Mouse (Mus musculus): ENCODE measurements around the gene Tmem110. TPM values are rescaled to one million over a fixed set of nuclear protein-coding genes. Genes with fewer than 3 reads are reported as not detected.

Tmem110 gene
- 25.3 and 25.5 TPM in 2 replicates for polyA plus RNA-seq (2016; fragmentation: Nextera tagmentation; extraction: Ambion mirVana)

- no peaks in the 10 kb centered on the region for H3K27me3 ChIP-seq (replicated peaks)
- peak within 1 kb of the TSS; percentile 80 for H3K9ac ChIP-seq
- peak within 1 kb of the TSS; percentile 86 for H3K4me2 ChIP-seq (replicated peaks)
- under 1% methylated on average over 68 of the region's 68 CpGs for WGBS
- peaks cover 19% of the 10 kb centered on the region for H3K4me1 ChIP-seq
- H3K36me3 ChIP-seq: no peaks in the 10 kb centered on the region
- H3K4me3 ChIP-seq: peak within 1 kb of the TSS; percentile 74
- H3K9me3 ChIP-seq: no peaks in the 10 kb centered on the region
- no peak within 1 kb of the TSS for H3K27ac ChIP-seq
- ATAC-seq (ENCODE audit: low FRiP score, low read depth): peak; percentile 94
Observed at GRCm38 (mm10) chr14:30825476-30826131, at the start of gene Tmem110. TSS of gene Tmem110 (plus strand) at chr14:30825590.

- H3K4me2 ChIP-seq (replicated peaks): no peak overlapping the region
- no peak for ATAC-seq (ENCODE audit: low FRiP score, low read depth)
- no peaks in the 10 kb centered on the region for H3K4me1 ChIP-seq
- WGBS: 95% methylated on average over 6 of the region's 6 CpGs
- no peak overlapping the region for H3K9ac ChIP-seq
- H3K9me3 ChIP-seq: no peaks in the 10 kb centered on the region
- no peak overlapping the region for H3K27ac ChIP-seq
- H3K27me3 ChIP-seq (replicated peaks): no peaks in the 10 kb centered on the region
- H3K4me3 ChIP-seq: no peak overlapping the region
- peaks cover 24% of the 10 kb centered on the region; the same call in 1 of the 2 replicates for H3K36me3 ChIP-seq
Observed at GRCm38 (mm10) chr14:30784614-30785013, 40.8 kb upstream of the Tmem110 start.

DNA sequence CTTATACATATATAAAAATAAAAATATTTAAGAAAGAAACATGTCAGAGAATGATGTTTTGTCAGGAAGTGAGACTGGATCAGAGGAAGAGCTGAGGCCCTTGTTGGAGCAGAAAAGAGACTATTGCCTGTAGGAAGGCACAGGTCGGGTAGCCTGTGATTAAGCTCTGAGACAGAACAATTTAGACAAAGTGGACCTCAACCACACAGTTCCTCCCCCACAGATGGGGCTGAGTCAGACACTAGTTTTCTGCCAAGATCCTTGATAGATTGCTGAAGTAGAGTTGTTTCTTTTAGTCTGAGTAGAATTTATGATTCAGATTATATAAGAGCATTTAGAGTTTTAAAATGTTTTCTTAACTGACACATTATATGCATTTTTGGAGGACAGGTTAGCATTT lies 35.9 kb upstream of the Tmem110 start:
- H3K4me3 ChIP-seq: no peak overlapping the region
- no peak overlapping the region for H3K27ac ChIP-seq
- no peaks in the 10 kb centered on the region for H3K4me1 ChIP-seq
- H3K36me3 ChIP-seq: peaks cover 28% of the 10 kb centered on the region; the same call in 1 of the 2 replicates
- H3K27me3 ChIP-seq (replicated peaks): no peaks in the 10 kb centered on the region
- no peak overlapping the region for H3K9ac ChIP-seq
- 67% methylated on average over 1 of the region's 1 CpGs for WGBS
- ATAC-seq (ENCODE audit: low FRiP score, low read depth): no peak
- H3K9me3 ChIP-seq: no peaks in the 10 kb centered on the region
- H3K4me2 ChIP-seq (replicated peaks): no peak overlapping the region

DNA sequence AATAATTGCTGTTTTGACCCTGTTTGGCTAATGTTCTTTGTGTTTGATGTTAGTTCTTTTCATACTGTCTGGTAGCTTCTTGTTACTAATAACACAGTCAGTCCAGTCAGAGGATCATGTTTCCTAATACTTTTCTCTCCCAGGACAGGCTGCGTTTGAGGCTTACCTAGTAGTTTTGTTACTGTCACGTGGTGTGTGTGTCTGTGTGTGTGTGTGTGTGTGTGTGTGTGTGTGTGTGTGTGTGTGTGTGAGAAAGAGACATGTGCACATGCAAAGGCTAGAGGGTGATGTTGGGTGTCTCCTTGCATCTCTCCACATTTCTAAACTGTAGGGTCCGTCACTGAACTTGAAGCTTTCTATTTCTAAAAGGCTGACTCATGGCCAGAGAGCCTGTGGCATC lies 32.5 kb upstream of the Tmem110 start:
- peaks cover 22% of the 10 kb centered on the region for H3K36me3 ChIP-seq
- H3K4me1 ChIP-seq: no peaks in the 10 kb centered on the region
- no peak overlapping the region for H3K4me2 ChIP-seq (replicated peaks)
- no peaks in the 10 kb centered on the region for H3K27me3 ChIP-seq (replicated peaks)
- no peak overlapping the region for H3K9ac ChIP-seq
- no peak for ATAC-seq (ENCODE audit: low FRiP score, low read depth)
- H3K27ac ChIP-seq: no peak overlapping the region
- H3K9me3 ChIP-seq: no peaks in the 10 kb centered on the region
- H3K4me3 ChIP-seq: no peak overlapping the region
- WGBS: 94% methylated on average over 3 of the region's 3 CpGs

GRCm38 (mm10) chr14:30801756-30802155 lies 23.6 kb upstream of the Tmem110 start:
- no peaks in the 10 kb centered on the region for H3K4me1 ChIP-seq
- peaks cover 19% of the 10 kb centered on the region for H3K36me3 ChIP-seq
- ATAC-seq (ENCODE audit: low FRiP score, low read depth): no peak
- WGBS: 94% methylated on average over 2 of the region's 2 CpGs
- no peaks in the 10 kb centered on the region for H3K27me3 ChIP-seq (replicated peaks)
- no peak overlapping the region for H3K27ac ChIP-seq
- H3K9me3 ChIP-seq: no peaks in the 10 kb centered on the region
- no peak overlapping the region for H3K4me2 ChIP-seq (replicated peaks)
- no peak overlapping the region for H3K4me3 ChIP-seq
- H3K9ac ChIP-seq: no peak overlapping the region

- ATAC-seq (ENCODE audit: low FRiP score, low read depth): no peak
Observed at GRCm38 (mm10) chr14:30821136-30821535, 4.3 kb upstream of the Tmem110 start.

GRCm38 (mm10) chr14:30824456-30824995 lies 864 bp upstream of the Tmem110 start:
- ATAC-seq (ENCODE audit: low FRiP score, low read depth): no peak
- H3K27ac ChIP-seq: no peak overlapping the region
- H3K9me3 ChIP-seq: no peaks in the 10 kb centered on the region
- no peaks in the 10 kb centered on the region for H3K27me3 ChIP-seq (replicated peaks)
- no peak overlapping the region for H3K4me3 ChIP-seq
- H3K4me2 ChIP-seq (replicated peaks): no peak overlapping the region
- peaks cover 19% of the 10 kb centered on the region for H3K4me1 ChIP-seq
- no peak overlapping the region for H3K9ac ChIP-seq
- no peaks in the 10 kb centered on the region; the same call in 1 of the 2 replicates for H3K36me3 ChIP-seq
- 64% methylated on average over 6 of the region's 6 CpGs for WGBS

More at GRCm38 (mm10) chr14:30821136-30821535, 4.3 kb upstream of the Tmem110 start:
- Histone ChIP-seq H3K4me3 (no peak overlapping the region), H3K36me3 (peaks cover 18% of the 10 kb centered on the region), H3K4me1 (peaks cover 8% of the 10 kb centered on the region), H3K4me2 (replicated peaks) (no peak overlapping the region), H3K9ac (no peak overlapping the region), H3K9me3 (no peaks in the 10 kb centered on the region), H3K27ac (no peak overlapping the region), H3K27me3 (replicated peaks) (no peaks in the 10 kb centered on the region)
- WGBS: 80% methylated on average over 3 of the region's 3 CpGs

GRCm38 (mm10) chr14:30825021-30825475 lies 342 bp upstream of the Tmem110 start:
- ATAC-seq (ENCODE audit: low FRiP score, low read depth): no peak
- Histone ChIP-seq H3K27ac (no peak overlapping the region), H3K9ac (peak overlapping the region; percentile 80), H3K4me3 (peak overlapping the region; percentile 74), H3K4me1 (peaks cover 19% of the 10 kb centered on the region), H3K27me3 (replicated peaks) (no peaks in the 10 kb centered on the region), H3K9me3 (no peaks in the 10 kb centered on the region), H3K4me2 (replicated peaks) (peak overlapping the region; percentile 86), H3K36me3 (no peaks in the 10 kb centered on the region; the same call in 1 of the 2 replicates)
- 27% methylated on average over 5 of the region's 5 CpGs for WGBS

DNA sequence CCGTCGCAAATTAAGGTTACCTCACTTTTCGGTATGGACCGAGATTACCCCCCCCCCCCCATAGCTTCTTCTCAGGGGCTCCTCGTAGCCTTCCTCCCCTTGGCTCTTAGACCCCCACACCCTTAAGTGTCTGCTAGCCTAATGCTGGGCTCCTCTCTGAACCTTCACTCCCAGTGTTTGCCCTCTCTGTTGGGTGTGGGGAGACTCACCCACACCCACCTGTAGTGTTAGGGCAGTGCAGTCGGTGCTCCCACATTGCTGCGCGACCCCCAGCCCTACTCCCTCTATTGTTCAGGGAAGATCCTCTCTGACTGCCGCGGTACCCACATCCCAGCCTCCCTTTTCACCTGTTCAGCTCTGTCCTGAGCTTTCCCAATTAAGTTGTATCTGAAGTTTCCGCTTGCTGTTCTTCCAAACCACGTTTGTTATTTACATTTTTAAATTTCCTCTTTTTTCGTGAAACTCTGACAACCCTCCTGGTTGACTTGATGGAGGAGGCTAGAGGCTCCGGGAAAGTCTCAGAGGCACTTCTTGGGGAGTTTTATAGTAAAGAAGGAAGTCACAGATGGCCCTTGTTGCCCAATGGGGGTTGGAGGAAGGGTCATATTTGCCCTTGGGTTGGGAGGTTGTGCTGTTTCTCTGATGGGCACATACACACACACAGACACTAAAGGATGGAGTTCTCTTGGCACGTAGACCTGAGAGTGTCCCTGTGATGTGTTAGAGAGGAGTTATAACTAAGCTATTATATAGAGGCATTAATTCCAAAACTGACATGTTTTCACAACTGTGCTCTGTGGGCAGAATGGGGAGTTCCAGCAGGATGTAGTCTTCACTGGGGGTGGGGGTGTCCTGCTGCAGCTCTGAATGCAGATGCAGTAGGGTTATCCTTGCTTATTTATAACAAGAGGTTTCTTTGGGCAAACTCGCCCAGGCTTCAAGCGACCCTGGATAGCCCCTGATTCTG lies 1.1 kb downstream of the Tmem110 start:
- H3K4me2 ChIP-seq (replicated peaks): peak overlapping the region; percentile 86
- peak overlapping the region; percentile 74 for H3K4me3 ChIP-seq
- no peaks in the 10 kb centered on the region for H3K9me3 ChIP-seq
- peaks cover 19% of the 10 kb centered on the region for H3K4me1 ChIP-seq
- 21% methylated on average over 17 of the region's 17 CpGs for WGBS
- ATAC-seq (ENCODE audit: low FRiP score, low read depth): peak; percentile 51
- no peak overlapping the region for H3K27ac ChIP-seq
- H3K27me3 ChIP-seq (replicated peaks): no peaks in the 10 kb centered on the region
- H3K9ac ChIP-seq: peak overlapping the region; percentile 80
- no peaks in the 10 kb centered on the region for H3K36me3 ChIP-seq

DNA sequence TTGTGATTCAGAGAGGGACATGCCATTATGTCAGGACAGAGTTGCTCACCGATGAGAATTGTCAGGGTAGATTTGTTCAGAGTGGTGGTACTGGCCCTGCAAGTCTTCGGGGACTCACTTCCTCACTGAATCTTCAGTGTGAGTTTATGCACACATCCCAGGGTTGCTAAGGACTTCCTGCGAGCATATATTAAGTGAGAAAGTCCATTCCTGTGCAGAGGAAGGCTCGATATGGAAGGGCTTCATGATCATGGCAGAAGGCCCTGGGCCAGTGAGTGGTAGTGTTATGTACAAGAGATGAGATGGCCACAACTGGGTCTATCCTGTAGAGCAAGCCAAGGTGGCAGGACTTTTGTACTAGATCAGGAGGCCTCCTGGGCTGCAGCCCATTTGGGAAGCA lies 2.1 kb downstream of the Tmem110 start:
- Histone ChIP-seq H3K9me3 (no peaks in the 10 kb centered on the region), H3K4me2 (replicated peaks) (no peak overlapping the region)

GRCm38 (mm10) chr14:30828077-30828476 lies 2.7 kb downstream of the Tmem110 start:
- Histone ChIP-seq H3K9me3 (no peaks in the 10 kb centered on the region), H3K4me3 (no peak overlapping the region), H3K36me3 (no peaks in the 10 kb centered on the region), H3K4me1 (peaks cover 19% of the 10 kb centered on the region), H3K27me3 (replicated peaks) (no peaks in the 10 kb centered on the region), H3K9ac (no peak overlapping the region), H3K4me2 (replicated peaks) (no peak overlapping the region), H3K27ac (no peak overlapping the region)
- WGBS: 95% methylated on average over 4 of the region's 4 CpGs
- no peak for ATAC-seq (ENCODE audit: low FRiP score, low read depth)

More for the DNA sequence above, 2.1 kb downstream of the Tmem110 start:
- H3K27me3 ChIP-seq (replicated peaks): no peaks in the 10 kb centered on the region
- peaks cover 19% of the 10 kb centered on the region for H3K4me1 ChIP-seq
- no peaks in the 10 kb centered on the region for H3K36me3 ChIP-seq
- H3K27ac ChIP-seq: no peak overlapping the region
- no peak overlapping the region for H3K9ac ChIP-seq
- WGBS: 79% methylated on average over 4 of the region's 4 CpGs
- ATAC-seq (ENCODE audit: low FRiP score, low read depth): no peak
- H3K4me3 ChIP-seq: no peak overlapping the region
